Mouse (Mus musculus): ENCODE measurements around the gene Spaar.
A peak's percentile ranks its signal among the peaks of the same experiment; 100 is the strongest.

Spaar gene

DNA sequence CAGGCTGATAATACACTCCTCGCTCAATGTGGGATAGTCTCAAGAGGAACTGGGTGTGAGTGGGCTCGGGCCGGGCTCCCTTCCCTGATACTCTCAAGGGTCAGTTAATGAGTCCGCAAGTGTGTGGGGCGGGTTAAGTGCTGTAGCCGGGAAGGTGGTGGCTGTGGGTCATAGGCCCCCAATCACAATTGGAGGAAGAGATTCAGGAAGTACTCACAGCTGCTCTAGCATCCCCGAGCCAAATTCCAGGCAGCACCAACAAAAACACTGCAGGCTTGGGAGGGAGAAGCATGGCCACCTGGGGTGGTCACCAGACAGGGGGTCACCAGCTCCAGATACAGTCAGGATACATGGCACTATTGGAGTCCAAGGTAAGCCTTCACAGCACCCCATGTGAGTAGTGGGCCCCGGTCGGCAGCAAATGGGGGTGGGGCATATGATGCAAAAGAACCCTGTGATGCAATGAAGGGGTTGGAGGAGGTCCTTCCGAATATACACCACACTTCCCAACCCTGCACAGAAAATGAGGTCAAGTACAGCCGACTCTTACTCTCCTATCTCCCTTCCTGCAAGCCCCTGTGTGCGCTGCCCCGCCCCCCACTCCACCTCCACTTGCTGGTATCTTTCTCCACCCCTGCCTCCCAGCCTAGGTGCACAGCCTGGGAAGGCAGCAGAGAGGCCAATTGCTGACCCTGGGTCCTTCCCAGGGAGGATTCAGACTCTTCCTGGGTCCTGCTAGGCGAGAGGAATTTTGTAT, at the start of gene Spaar:
Spaar (plus strand) TSS at position 241 of the 757 bp plus-strand sequence.
- DNase-seq, result peak; percentile 70 to 86

DNA sequence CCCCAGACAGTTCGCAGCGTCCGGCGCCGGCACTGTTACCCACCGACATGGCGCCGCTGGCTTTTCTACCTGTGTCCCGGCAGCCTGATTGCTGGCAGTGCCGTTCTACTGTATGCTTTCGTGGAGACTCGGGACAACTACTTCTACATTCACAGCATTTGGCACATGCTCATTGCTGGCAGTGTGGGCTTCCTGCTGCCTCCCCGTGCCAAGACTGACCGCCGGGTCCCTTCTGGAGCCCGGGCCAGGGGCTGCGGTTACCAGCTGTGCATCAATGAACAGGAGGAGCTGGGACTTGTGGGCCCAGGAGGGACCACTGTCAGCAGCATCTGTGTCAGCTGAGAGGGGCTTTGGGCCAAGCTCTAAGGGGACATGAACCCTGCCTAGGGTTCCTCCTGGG, 39.8 kb upstream of the Spaar start:
- DNase-seq, result no peak

DNA sequence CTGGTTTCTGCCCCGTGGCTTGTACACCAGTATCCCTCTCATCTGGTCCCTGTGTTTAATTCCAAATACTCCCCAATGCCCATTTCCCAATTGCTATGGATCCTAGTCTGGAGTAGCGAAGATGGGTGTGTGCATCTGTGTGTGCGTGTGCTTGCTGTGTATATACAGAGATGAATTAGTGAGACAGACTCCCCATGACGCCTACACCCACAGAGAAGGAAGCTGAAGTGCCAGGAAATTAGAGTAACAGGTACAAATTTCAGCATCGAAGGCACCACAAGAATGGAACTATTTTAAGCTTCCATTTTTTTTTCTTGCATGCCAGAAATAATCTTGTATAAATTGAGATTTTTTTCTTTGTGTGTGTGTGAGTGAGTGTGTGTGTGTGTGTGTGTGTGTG, 38.8 kb upstream of the Spaar start:
- DNase-seq, result no peak

DNA sequence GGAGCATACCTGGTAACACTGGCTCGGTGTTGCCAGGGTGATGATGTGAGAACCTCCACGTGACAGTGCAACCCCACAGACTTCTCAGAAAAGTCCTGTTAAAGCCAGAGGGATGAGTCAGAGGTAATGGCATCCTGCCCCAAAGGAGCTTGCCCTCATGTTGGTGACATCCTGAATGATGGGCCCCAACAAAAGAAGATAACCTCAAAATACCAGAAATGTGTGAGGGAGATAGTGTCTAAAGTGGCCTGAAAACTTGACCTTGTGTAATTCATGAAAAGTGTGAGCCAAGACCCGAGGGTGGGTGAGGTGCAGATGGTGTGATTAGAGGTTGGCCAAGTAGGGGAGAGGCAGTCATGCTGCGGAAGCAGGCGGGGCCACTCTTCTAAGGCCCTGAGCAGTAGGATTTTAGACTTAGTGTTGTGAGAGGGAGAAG, 36.0 kb upstream of the Spaar start:
- no peak for DNase-seq

DNA sequence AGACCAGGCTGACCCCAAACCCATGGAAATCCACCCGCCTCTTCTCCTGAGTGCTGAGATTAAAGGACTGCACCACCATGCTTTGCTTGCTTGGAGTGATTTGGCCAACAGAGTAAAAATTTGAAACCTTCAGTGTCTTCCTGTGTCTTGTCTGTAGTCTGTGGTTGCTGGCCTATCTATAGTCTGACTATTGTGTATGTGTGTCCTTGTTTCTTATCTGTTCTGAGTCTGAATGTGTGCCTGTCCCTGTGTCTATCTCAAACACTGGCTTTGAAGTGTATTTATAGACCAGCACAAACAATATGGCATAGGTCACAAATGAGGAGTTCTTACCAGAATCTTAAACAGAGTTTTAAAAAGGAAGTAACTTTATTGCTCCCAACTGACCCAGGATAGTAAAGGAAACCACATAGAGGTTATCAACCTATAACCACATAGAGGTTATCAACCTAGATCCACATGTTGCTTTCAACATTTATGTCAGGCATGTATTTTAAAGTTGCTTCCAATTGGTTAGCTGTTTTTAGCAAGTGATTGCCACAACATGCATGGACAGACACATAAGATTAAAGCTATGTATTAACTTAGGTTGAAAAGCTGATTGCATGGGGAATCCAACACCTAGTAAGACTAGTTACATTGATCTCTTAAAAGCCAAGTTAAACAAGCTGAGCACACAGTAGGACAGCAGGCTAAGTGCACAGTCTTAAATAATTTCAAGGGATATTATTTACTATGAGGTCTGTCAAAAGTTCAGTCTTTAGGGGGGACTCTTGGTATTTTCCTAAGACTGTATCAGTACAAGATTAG, 35.2 kb upstream of the Spaar start:
- DNase-seq, result no peak

DNA sequence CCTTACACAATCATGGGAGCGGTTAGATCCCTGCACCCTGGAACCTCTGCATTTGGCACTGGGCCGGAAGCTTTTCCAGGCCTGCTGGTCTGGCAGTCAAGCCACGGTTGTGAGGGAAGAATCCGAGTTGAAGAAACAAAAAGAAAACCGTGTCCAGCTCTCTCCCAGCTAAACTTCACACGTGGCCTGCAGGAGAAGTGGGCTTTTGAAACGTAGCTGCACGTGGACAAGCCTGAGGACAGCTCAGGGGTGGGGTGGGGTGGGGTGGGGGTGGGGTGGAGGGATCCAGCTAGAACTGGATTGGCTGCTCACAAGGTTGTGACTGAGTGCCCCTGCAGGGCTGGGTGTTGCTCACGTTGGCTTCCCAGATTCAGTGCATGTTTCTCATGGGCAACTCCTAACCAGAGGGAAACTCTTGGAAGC, 34.6 kb upstream of the Spaar start:
- DNase-seq, result peak; percentile 71 to 81

DNA sequence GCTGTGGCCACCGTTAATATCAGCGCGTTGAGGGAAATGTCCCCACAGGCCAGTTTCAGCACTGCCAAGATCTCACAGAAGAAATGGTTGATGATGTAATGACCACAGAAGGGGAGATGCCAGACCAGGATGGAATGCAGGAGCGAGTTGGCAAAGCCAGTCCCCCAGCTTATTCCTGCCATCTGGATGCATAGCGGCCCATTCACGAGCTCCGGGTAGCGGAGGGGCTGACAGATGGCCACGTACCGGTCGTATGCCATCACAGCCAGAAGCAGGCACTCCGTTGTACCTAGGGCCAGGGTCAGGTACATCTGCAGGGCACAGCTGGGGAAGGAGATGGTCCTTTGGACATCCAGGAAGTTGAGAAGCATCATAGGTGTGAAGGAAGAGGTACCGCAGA, 33.3 kb upstream of the Spaar start:
- DNase-seq, result no peak

DNA sequence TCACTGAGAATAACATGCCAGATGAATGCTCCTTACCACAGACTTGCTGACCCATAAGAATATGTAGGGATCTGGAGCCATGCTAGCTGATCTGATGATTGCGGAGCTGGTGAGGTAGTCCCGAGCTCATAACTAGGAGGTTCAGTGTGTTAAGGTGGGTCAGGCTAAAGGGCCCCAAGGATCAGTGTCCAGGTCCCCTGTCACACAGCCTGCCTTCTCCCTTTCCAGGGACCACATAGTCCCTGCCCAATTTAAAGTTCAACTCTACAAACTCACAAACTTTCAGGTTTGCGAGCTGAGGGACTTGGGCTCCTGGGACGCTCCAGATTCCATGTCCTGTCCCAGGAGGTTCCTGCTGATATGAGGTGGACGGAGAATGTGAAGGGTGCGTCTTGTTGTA, 29.1 kb upstream of the Spaar start, which contains the start of gene Olfr70:
Olfr70 (minus strand) TSS at position 101 of the 400 bp plus-strand sequence.
- no peak for DNase-seq

DNA sequence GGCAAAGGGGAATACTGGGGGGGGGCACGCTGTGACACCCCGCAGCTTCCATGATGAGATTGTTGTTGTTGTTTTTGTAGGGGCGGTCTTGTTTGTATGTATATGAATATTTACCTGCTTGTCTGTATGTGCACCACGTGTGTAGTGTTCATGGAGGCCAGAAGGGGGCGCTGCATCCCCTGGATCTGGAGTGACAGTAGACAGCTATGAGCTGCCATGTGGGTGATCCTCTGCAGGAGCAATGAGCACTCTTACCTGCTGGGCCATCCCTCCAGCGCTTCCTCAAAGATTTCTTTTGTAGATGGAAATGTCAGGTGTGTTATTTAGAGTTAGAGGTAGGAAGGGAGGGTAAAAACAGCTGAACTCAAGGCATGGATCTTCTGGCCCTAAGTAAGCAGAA, 26.4 kb upstream of the Spaar start:
- no peak for DNase-seq

DNA sequence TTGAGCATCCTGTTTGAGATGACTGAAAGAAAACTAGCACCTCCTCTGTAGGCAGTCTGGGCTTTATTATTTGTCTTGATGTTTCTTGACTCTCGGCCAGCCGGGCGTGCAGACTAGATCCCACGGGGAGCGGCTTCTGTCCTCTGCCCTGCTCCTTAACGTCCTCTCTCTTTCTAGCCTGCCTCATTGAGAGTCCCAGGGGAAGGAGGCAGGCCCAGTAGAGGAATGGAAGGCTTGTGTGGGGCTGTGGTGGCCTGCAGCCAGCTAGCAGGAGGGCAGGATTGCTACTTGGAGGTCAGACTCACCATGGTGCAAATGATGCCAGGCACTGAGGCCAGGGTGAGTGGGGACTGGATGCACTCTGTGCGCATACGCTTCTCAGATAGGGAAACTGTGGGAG, 26.0 kb upstream of the Spaar start:
- peak; percentile 62 to 74 for DNase-seq

DNA sequence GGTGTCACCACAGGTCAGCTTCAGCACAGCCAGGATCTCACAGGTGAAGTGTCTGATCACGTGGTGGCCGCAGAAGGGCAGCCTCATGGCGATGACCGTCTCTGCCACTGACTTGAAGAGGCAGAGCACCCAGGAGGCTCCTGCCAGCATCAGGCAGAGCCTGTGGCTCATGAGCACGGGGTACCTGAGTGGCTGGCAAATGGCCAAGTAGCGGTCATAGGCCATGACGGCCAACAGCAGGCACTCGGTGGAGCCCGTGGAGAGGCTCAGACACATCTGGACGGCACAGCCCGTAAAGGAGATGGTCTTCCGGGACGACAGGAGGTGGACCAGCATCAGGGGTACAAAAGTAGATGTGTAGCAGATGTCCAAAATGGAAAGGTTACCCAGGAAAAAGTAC, 23.8 kb upstream of the Spaar start:
- DNase-seq, result peak; percentile 50 to 64

DNA sequence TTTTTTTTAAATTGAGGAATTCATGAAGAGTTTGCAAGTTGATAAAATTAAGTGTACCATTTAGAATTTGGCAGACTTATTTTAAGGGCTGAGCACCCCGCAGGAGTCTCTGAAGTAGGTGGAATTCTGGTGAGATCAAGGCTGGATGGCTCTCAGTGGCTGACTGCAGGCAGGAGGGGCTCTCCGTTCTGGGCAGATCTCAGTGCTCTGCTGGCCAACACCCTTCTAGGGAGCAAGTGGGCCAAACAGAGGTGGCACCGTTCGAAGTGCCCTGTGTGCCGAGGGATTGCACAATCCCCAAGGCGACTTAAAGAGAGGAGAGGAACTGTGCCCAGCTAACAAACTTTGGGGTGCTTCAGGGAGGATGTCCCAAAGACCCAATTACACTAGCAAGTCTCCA, 20.0 kb upstream of the Spaar start, which contains the start of gene Olfr71:
Olfr71 (minus strand) TSS at position 387 of the 400 bp plus-strand sequence.
- DNase-seq, result peak in 1 of 2 experiments; percentile 60

DNA sequence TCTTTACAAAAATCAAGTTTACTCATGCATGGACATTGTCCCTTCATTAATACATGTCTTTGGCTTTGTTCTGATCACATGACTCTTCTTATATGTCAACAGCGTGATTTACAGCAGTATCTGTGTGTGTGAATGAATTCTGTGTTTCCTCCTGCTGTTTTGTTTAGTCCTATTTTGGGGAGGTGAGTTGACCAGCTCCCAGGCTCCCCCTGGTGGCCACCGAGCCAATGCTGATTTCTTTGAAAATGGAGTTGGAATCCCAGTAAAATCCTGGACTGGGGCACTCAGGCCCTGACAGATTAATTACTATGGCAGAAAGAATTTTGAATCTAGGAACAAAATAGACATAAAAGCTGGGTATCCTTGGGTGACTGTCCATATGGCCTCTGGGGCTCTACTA, 18.0 kb upstream of the Spaar start:
- peak; percentile 81 to 94 for DNase-seq

DNA sequence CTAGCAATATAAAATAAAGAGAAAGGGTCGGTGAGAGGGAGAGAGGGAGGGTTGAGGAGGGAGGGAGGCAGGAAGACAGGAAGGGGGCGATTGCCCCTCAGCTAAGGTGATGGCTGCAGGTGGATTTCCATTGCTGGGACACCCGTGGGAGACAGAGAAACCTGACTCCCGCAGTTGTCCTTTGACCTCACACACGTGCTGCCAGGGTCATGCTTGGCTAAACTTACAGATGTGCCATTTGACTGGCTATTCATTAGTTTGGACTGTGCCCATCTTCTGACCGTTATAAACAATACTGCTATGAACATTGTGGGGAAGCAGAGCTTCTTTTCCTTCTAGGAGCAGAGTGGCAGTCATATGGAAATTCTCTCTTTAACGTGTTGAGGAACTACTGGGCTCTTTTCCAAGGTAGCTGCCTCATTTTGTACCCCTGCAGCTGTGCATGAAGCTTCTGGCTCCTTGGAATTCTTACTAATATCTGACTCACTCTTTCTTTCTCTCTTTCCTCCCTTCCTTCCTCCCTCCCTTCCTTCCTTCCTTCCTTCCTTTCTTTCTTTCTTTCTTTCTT, 16.1 kb upstream of the Spaar start:
- peak; percentile 68 to 79 for DNase-seq

DNA sequence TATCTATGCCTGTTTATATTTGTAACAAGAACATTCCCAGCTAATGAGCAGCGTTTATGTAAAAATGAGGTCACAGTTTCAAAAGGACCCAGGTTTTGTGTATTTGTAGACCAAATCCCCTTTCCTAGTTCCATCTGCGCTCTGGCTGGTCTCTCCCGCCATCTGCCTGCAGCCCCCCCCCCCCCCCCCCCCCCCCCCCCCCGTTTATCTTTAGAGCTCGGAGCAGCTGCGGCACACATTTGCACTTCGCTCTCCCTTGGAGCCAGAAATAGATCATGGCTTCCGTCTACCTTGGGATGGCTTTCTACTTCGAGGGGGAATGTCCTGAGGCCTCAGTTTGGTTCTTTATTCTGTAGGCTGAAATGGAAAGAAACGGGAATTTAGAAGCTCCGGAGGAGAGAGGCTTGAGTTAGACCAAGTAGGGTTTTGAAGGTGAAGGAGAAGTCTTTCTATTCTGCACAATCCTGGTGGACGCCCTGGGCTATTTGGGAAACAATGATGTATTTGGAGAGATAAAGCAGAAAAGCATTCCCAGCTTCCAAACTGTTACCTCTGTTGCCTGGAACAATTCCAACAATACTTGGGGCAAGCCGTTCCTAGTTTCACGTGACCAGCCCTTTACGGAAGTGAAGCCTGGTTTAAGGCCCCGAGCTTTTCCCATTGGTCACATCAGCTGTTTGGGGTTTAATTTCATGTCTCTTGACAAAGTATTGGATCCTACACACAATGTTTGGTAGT, 9.2 kb upstream of the Spaar start:
- DNase-seq, result no peak

DNA sequence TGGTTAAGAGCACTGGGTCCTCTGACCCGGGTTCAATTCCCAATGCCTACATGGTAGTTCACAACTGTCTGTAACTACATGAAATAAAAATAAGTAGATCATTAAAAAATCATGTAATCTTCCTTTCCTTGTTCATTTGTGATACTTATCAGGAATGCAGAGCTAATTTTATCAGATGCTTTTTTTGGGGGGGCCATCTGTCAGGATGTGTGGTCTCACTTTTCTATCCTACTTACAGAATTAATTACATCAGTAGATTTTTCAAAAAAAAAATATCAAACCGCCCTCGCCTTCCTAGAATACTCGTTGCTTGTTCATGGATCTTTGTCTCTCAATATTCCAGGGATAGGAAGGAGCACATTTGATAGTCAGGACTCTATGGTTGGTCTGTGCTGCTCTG, 7.6 kb upstream of the Spaar start:
- no peak for DNase-seq

DNA sequence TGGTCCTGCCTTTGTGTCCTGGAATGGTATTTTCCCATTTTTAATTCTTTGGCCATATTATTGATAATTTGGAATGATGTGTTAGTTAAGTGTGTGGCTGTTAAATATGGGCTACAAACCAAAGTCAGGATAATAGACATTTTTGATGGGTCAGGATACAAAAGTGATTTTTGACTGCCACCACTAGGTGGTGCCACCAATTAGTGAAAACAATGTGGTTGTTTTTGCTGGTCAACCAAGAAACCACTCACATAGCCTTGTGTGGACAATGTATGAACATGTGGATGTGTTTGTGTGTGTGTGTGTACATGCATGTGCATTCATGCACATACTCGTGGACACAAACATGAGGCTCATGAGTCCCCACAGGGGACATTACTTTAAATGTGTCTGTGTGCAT, 5.1 kb upstream of the Spaar start:
- DNase-seq, result peak in 1 of 2 experiments; percentile 65

DNA sequence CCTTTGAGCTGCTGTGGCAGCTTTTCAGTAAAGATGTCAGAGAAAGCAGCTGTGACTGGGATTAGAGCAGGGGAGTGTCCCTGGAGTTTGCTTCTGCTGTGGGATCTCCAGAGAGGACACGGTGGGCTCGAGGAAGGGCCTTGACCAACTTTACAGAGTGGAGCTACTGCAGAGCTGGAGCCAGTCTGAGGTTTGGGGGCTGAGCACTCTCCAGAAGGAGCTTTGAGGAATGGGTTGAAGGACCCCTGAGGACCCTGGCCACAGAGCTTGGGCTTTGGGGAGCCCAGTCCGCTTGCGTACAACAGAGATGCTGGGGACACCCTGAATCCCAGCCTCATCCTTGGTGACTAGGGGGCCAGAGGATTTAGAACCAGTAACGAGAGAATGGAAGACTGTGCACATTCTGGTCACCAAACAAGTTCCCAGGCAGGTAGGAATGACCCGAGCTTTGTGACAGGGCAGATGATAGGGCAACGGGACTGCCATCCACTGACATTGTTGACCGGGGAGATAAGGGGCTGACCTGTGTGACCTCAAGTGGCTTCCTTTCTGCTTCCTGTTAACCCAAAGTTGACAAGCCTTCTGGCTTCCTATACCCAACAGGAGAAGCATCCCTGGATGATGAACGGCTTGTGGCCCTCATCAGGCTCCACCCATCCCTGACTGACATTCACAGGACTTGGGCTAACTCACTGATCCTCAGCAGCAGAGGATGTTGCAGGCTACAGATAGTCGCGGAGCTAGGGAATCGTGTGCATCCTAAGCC, 3.4 kb upstream of the Spaar start:
- peak; percentile 42 to 65 for DNase-seq

DNA sequence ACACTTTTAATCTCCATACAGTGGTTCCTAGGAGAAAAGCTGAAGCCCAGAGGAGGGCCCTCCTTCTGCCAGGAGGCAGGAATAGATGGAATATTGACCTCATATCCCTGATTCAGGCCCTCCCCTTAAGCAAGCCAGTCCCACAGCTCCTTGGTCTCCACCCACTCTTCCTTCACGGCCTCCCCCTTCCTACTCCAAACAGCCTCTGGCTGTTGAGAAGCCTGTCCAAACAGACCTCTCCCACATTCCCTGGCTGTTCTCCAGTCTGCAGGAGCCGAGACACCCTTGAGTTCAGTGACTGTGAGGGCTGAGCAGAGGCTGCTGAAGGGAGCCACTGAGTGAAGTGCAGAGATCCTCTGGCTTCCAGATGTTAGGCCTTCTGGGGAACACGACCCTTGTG, 2.8 kb upstream of the Spaar start, which contains the start of gene Hrct1:
Hrct1 (plus strand) TSS at position 194 of the 400 bp plus-strand sequence.
- peak; percentile 85 to 92 for DNase-seq

DNA sequence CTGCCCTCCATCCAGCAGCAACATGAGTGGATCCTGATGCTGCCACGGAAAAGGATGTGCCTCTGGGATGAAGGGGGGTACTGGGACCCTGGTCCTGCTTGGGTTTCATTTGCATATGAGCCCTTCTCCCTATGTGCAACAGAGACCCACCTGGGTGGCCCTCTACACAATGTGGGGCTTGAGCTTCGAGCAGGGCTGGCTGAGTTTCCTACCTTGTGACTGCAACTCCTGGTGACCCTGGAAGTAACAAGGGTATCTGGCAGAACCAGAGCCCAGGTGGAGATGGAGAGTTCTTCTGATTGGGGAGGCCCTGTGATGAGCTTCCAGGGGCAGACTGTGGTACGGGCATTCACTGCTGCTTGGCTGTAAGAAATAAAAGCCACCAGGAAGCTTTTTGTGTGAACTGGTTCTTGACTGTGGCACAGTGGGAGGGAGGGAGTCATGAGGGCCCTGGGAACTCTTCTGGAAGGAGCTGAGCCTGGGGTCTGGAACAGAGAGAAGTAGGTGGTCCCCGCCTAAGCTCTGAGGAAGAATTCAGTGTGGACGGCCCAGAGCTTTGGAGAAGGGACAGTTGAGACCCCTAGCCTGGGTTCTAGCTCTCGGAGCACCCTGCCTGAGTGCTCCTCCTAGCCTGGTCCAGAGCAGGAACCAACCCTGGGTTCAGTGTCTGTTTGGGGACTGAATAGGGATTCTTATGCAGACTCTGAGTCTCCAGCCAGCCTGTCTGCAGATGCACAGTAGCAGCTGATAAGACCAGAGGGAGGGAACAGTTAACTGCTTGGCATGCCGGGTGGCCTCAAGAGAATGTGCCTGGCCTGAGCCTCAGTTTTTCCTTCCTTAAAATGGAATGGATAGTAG, 1.9 kb upstream of the Spaar start:
- no peak for DNase-seq

DNA sequence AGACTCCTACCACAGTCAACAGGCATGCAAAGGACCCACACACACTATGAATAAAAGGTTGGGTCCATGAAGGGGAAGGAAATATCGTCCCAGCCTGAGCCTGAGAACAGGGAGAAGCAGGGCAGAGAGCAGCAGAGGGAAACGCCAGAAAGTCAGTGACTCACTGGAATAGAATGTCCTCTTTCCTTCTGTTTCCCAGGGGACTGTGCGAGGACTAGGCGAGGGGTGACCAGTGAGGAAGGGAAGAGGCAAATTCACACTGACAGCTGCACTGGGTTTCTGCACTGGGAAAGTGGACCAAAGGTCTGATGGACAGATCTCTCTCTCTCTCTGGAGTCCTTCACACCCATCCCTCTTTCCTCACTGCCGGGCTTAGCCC, 1.3 kb upstream of the Spaar start:
- DNase-seq, result peak; percentile 60 to 78

All from kidney, postnatal 25 days (tissue).